Mouse (Mus musculus): ENCODE measurements around the gene Epsti1. TPM values are rescaled to one million over a fixed set of nuclear protein-coding genes. Genes with fewer than 3 reads are reported as not detected.

Epsti1 gene
- total RNA-seq, 2 experiments from 2014 or later = 13.4 to 16.6 TPM

- no peak for ATAC-seq (replicated peaks; ENCODE audit: low FRiP score, poor library complexity, severe bottlenecking)
Observed at GRCm38 (mm10) chr14:77997731-77998130, 93.7 kb downstream of the Epsti1 start.

GRCm38 (mm10) chr14:78004486-78004885, 100.4 kb downstream of the Epsti1 start:
- ATAC-seq (replicated peaks; ENCODE audit: low FRiP score, poor library complexity, severe bottlenecking) = no peak

- no peak for ATAC-seq (replicated peaks; ENCODE audit: low FRiP score, poor library complexity, severe bottlenecking)
Observed at GRCm38 (mm10) chr14:78008019-78008418, 104.0 kb downstream of the Epsti1 start.

GRCm38 (mm10) chr14:78011808-78012207, 107.8 kb downstream of the Epsti1 start:
- no peak for ATAC-seq (replicated peaks; ENCODE audit: low FRiP score, poor library complexity, severe bottlenecking)

- no peak for ATAC-seq (replicated peaks; ENCODE audit: low FRiP score, poor library complexity, severe bottlenecking)
Observed at GRCm38 (mm10) chr14:78015540-78016321, 111.7 kb downstream of the Epsti1 start.

GRCm38 (mm10) chr14:78016398-78016797, 112.4 kb downstream of the Epsti1 start:
- no peak for ATAC-seq (replicated peaks; ENCODE audit: low FRiP score, poor library complexity, severe bottlenecking)

- ATAC-seq (replicated peaks; ENCODE audit: low FRiP score, poor library complexity, severe bottlenecking) = no peak
Observed at GRCm38 (mm10) chr14:78019935-78020334, 115.9 kb downstream of the Epsti1 start.

GRCm38 (mm10) chr14:78038876-78039275, 134.8 kb downstream of the Epsti1 start:
- no peak for ATAC-seq (replicated peaks; ENCODE audit: low FRiP score, poor library complexity, severe bottlenecking)

GRCm38 (mm10) chr14:78040643-78041042, 136.6 kb downstream of the Epsti1 start:
- no peak for ATAC-seq (replicated peaks; ENCODE audit: low FRiP score, poor library complexity, severe bottlenecking)

GRCm38 (mm10) chr14:78041886-78042526, 138.0 kb downstream of the Epsti1 start:
- ATAC-seq (replicated peaks; ENCODE audit: low FRiP score, poor library complexity, severe bottlenecking) = no peak

GRCm38 (mm10) chr14:78043079-78043478, 139.0 kb downstream of the Epsti1 start:
- no peak for ATAC-seq (replicated peaks; ENCODE audit: low FRiP score, poor library complexity, severe bottlenecking)

GRCm38 (mm10) chr14:78048258-78048657, 144.2 kb downstream of the Epsti1 start:
- ATAC-seq (replicated peaks; ENCODE audit: low FRiP score, poor library complexity, severe bottlenecking) = no peak

GRCm38 (mm10) chr14:78048674-78049073, 144.6 kb downstream of the Epsti1 start:
- no peak for ATAC-seq (replicated peaks; ENCODE audit: low FRiP score, poor library complexity, severe bottlenecking)

Other genes with a start within 250 kb of the Epsti1 start
- 1.7 and 6.1 TPM in 2 replicates for gene Dnajc15, start 29.1 kb upstream of the Epsti1 start, total RNA-seq (2015; ENCODE audit: low replicate concordance)
- 1.1 and 9.4 TPM in 2 replicates for gene Dnajc15, start 29.1 kb upstream of the Epsti1 start, total RNA-seq (2017; ENCODE audit: low replicate concordance)
- not detected in 2 replicates for gene Fam216b, start 184.8 kb downstream of the Epsti1 start, total RNA-seq (2015; ENCODE audit: low replicate concordance)
- gene Fam216b, start 184.8 kb downstream of the Epsti1 start, total RNA-seq (2017; ENCODE audit: low replicate concordance) = not detected in 2 replicates

Data from erythroid progenitor cell, adult 5-6 weeks (primary cell).